Mouse (Mus musculus) heart, postnatal 4 days (tissue): ENCODE results near the gene Slc10a3. TPM values are rescaled to one million over a fixed set of nuclear protein-coding genes. Genes with fewer than 3 reads are reported as not detected.

Experiments used
- total RNA-seq, 2 experiments: library from RNA; stranded (reverse); gene quantifications; 2 replicates each; pipeline ENCODE4 v1.2.3; 2021

Gene Slc10a3
- total RNA-seq, 2 experiments from 2014 or later = 7.8 to 7.9 TPM

Other genes with a start within 250 kb of the Slc10a3 start
- gene Opn1mw, start 245.9 kb downstream of the Slc10a3 start, total RNA-seq = not detected
- 10 to 100 TPM; 37.6 to 39.6 TPM for gene Mecp2, start 238.0 kb downstream of the Slc10a3 start, total RNA-seq
- not detected for gene Tex28, start 205.5 kb downstream of the Slc10a3 start, total RNA-seq
- not detected for gene Tktl1, start 196.1 kb downstream of the Slc10a3 start, total RNA-seq
- gene Flna, start 123.5 kb downstream of the Slc10a3 start, total RNA-seq = 100 to 1,000 TPM; 375 to 378 TPM
- 10 to 100 TPM; 57.6 to 61.6 TPM for gene Emd, start 118.7 kb downstream of the Slc10a3 start, total RNA-seq
- 100 to 1,000 TPM; 297 to 347 TPM for gene Rpl10, start 102.5 kb downstream of the Slc10a3 start, total RNA-seq
- 10 to 100 TPM; 39.3 to 46.4 TPM for gene Taz, start 91.4 kb downstream of the Slc10a3 start, total RNA-seq
- 10 to 100 TPM; 11.7 to 12.5 TPM for gene Dnase1l1, start 91.0 kb downstream of the Slc10a3 start, total RNA-seq
- gene Atp6ap1, start 76.3 kb downstream of the Slc10a3 start, total RNA-seq = 100 to 1,000 TPM; 103 to 109 TPM
- 10 to 100 TPM; 85.1 to 95.7 TPM for gene Gdi1, start 68.4 kb downstream of the Slc10a3 start, total RNA-seq
- 10 to 100 TPM; 38.6 to 39.7 TPM for gene Fam50a, start 60.3 kb downstream of the Slc10a3 start, total RNA-seq
- gene Plxna3, start 44.3 kb downstream of the Slc10a3 start, total RNA-seq = 1 to 10 TPM; 2.8 to 3.6 TPM
- gene Lage3, start 19.7 kb downstream of the Slc10a3 start, total RNA-seq = 10 to 100 TPM; 51.8 to 54.6 TPM
- 10 to 100 TPM; 48.3 to 50.5 TPM for gene Ubl4a, start 131 bp downstream of the Slc10a3 start, total RNA-seq
- gene Fam3a, start 19.9 kb upstream of the Slc10a3 start, total RNA-seq = 10 to 100 TPM; 16.6 to 24.0 TPM
- 10 to 100 TPM; 39.7 to 40.8 TPM for gene Ikbkg, start 19.9 kb upstream of the Slc10a3 start, total RNA-seq
- gene G6pdx, start 55.8 kb upstream of the Slc10a3 start, total RNA-seq = 1 to 10 TPM; 9.1 to 10.0 TPM
- gene Gm6880, start 108.0 kb upstream of the Slc10a3 start, total RNA-seq = not detected
- not detected for gene Olfr1326-ps1, start 201.5 kb upstream of the Slc10a3 start, total RNA-seq
- not detected for gene Olfr1325, start 219.3 kb upstream of the Slc10a3 start, total RNA-seq